Mouse (Mus musculus) small intestine, adult 2 months (tissue): ENCODE results near the gene Hmga1.

Experiments used
- CTCF ChIP-seq: fragments of 200-500 bp; IDR thresholded peaks from 2 replicates; pipeline ENCODE4 v1.5.1; 2012; ENCODE audit warnings: low read depth, mild to moderate bottlenecking, control low read depth, inconsistent platforms, low read length, moderate library complexity, mixed read lengths; ENCODE audit not compliant: insufficient replicate concordance, insufficient read length; ENCODE audit errors: extremely low read depth
- POLR2A ChIP-seq: fragments of 200-500 bp; IDR thresholded peaks from 2 replicates; pipeline ENCODE4 v1.6.1; 2012; ENCODE audit warnings: low read depth, mild to moderate bottlenecking, control low read depth, inconsistent platforms, low read length, moderate library complexity

- TF ChIP-seq CTCF, result peak; percentile 43; the same call in 1 of the 2 replicates
- TF ChIP-seq POLR2A, result no peak
Measured at GRCm38 (mm10) chr17:27591826-27592564, 35.7 kb downstream of the Hmga1 start.
